Mouse (Mus musculus) heart, postnatal 0 days (tissue): ENCODE measurements around the gene Hmcn2.

Experiments
- CTCF ChIP-seq: IDR thresholded peaks from 2 replicates; pipeline ENCODE4 v1.5.1; 2016; ENCODE audit warnings: antibody characterized with exemption, control low read depth, low read depth
- EP300 ChIP-seq: IDR thresholded peaks from 2 replicates; pipeline ENCODE4 v1.6.1; 2016; ENCODE audit warnings: antibody characterized with exemption, low read depth

DNA sequence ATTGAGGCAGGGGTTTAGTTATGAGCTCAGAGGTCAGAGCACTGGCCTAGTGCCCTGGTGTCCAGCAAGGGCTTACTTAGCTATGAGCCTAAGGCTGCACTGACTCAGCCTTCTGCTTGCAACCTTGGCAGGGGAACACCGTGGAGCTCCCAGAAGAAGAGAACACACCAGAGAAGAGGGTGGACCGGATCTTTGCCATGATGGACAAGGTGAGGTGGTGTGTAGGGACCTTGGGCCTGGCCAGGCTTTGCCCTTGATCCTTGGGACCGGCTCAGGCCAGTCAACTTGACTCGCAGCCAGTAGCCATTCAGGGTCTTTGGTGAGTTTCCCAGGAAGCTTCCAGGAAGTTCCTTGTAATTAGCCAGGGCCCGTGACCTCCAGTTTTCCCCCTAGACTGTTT lies 29.7 kb upstream of the Hmcn2 start:
- TF ChIP-seq CTCF (no peak), EP300 (no peak)
